Mouse (Mus musculus) forebrain, embryonic 10.5 days (tissue): ENCODE results near the gene Tnfrsf14. TPM values are rescaled to one million over a fixed set of nuclear protein-coding genes. Genes with fewer than 3 reads are reported as not detected.
A peak's percentile ranks its signal among the peaks of the same experiment; 100 is the strongest.

Experiments used
- DNase-seq: peaks from one replicate; pipeline ENCODE4 v3.0.0-alpha.2; 2017; ENCODE audit warnings: low spot score; ENCODE audit errors: extremely low spot score
- H3K27ac ChIP-seq: fragments of 300-500 bp; sonication (generic); 2 replicates; pipeline ENCODE4 v1.5.1; 2016; ENCODE audit warnings: mild to moderate bottlenecking
- H3K27me3 ChIP-seq: fragments of 300-500 bp; sonication (generic); 2 replicates; pipeline ENCODE4 v1.6.1; 2016; ENCODE audit warnings: mild to moderate bottlenecking; ENCODE audit not compliant: poor library complexity, severe bottlenecking
- H3K36me3 ChIP-seq: fragments of 300-500 bp; sonication (generic); replicated peaks from 2 replicates; pipeline ENCODE4 v1.6.1; 2016; ENCODE audit warnings: mild to moderate bottlenecking, moderate library complexity
- H3K4me1 ChIP-seq: fragments of 300-500 bp; sonication (generic); 2 replicates; pipeline ENCODE4 v1.6.1; 2016
- H3K4me3 ChIP-seq: fragments of 300-500 bp; sonication (generic); 2 replicates; pipeline ENCODE4 v1.5.1; 2016; ENCODE audit warnings: mild to moderate bottlenecking, moderate library complexity
- H3K9me3 ChIP-seq: fragments of 300-500 bp; sonication (generic); 2 replicates; pipeline ENCODE4 v1.6.1; 2016; ENCODE audit warnings: mild to moderate bottlenecking, moderate library complexity
- WGBS: fragments of 180-500 bp; shearing (Covaris S2); methylation state at CpG from one replicate; pipeline ENCODE4 v1.1.7; 2016; 5-methylcytosine and 5-hydroxymethylcytosine counted together
- polyA plus RNA-seq: library from polyadenylated mRNA; unstranded; fragments of >200 nt; fragmentation: Nextera tagmentation; extraction: Ambion mirVana; gene quantifications from 2 replicates; pipeline ENCODE4 v1.2.1, GENCODE M21; 2016

Gene Tnfrsf14
- polyA plus RNA-seq, 1 experiment from 2014 or later, result 0.93 TPM

DNA sequence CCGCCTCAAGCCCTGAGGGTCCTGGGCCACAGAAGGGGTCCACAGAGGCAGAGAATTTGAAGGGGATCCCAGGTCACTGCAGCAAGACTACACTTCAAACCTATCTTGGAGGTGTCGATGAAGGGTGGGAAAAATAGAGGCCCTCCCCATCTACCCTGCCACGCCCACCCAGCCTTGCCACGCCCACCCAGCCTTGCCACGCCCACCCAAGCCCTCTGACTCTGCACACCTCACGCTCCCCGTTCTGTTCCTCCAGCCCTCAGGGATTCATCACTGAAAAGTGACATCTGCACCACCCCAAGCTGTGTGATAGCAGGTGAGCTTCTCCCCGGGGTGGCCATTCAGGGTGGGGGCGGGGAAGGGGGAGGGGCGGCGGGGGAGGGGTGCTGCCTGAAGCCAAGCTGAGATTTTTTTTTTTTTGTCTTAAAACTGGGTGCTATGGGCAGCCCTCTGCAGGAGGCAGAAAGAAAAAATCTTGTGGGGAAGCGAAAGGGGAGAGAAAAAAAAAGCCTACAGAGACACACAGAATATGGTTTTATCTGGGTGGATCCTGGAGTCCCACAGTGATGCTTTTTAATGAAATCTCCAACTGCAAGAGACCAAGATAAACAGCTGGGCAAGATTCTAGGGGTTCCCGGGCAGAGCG lies 46.2 kb downstream of the Tnfrsf14 start:
- Histone ChIP-seq H3K4me3 (no peak overlapping the region), H3K27ac (no peak overlapping the region), H3K9me3 (no peaks in the 10 kb centered on the region), H3K36me3 (no peaks in the 10 kb centered on the region), H3K27me3 (no peaks in the 10 kb centered on the region), H3K4me1 (peaks cover 21% of the 10 kb centered on the region)
- 25% methylated on average over 14 of the region's 14 CpGs for WGBS
- DNase-seq, result no peak

DNA sequence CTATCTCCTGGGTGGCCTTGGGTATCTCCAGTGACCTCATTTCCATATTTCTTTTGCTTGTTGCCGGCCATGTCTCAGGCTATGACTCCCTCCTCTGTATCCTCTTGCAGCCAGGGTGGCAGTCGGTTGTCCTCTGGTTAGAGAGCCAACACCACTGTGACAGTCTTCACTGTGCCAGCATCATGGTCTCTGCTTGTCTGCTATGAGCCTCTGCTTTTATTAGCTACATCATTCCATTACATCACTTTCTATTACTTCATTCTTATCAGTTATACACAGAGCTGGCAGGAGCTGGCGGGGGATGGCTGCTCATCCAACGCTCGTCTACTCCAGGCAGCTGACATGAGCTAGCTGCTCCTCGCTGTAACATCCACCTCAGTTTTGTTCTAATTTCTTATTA lies 47.6 kb downstream of the Tnfrsf14 start:
- Histone ChIP-seq H3K4me3 (no peak overlapping the region), H3K27ac (no peak overlapping the region), H3K9me3 (no peaks in the 10 kb centered on the region), H3K36me3 (no peaks in the 10 kb centered on the region), H3K27me3 (no peaks in the 10 kb centered on the region), H3K4me1 (peaks cover 22% of the 10 kb centered on the region)
- 90% methylated on average over 6 of the region's 6 CpGs for WGBS
- DNase-seq, result no peak

DNA sequence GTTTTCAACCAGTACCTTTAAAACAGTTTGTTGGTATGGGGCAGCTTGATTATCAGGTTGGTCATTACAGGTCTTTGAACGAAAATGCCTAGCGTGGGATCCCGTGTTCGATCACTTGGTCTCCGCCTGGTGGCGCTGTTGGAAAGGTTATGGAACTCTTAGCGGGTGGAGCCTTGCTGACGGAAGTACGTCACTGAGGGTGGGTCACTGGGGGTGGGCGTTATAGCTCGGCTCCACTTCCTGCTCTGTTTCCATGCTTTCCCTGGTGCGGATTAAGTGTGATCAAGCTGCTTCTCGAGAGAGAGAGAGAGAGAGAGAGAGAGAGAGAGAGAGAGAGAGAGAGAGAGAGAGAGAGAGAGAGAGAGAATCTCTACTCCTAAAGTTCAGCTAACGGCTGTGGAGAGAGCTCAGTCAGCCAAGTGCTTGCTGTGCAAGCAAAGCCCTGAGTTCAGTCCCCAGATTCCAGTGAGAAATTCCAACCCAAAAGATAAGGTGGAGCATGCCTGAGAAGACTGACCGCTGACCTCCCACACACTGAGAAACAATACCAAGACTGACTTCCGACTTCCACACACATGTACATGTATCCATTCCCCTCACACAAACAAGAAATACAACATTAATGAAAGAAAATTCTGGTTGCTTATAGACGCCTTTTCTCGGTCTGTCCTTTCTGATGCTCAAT lies 50.4 kb downstream of the Tnfrsf14 start:
- Histone ChIP-seq H3K4me1 (peaks cover 22% of the 10 kb centered on the region), H3K36me3 (no peaks in the 10 kb centered on the region), H3K27me3 (peaks cover 6% of the 10 kb centered on the region), H3K27ac (peak overlapping the region; percentile 84), H3K4me3 (peak overlapping the region; percentile 51), H3K9me3 (no peaks in the 10 kb centered on the region)
- DNase-seq, result peak; percentile 97
- 12% methylated on average over 18 of the region's 18 CpGs for WGBS

DNA sequence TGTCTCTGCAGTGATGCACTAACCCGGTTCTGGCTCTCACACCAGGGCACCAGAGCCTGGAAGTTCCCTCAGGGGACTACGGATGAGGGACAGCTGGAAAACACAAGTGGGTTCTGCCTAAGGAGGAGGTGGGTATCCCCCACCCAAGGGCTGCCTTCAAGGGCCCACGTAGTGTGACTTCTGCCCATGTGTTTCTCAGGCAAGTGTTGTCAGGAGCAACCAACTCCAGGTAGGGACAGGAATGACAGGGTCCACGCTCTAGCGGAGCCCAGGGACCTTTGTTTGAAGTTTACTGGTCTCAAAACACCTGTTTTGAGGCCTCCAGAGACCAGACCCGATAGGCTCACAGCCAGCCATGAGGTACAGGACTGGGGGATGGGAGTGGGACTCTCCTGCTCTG lies 55.2 kb downstream of the Tnfrsf14 start:
- H3K4me1 ChIP-seq, result peaks cover 44% of the 10 kb centered on the region
- H3K9me3 ChIP-seq, result no peaks in the 10 kb centered on the region
- H3K4me3 ChIP-seq, result no peak overlapping the region
- DNase-seq, result no peak
- WGBS, result 79% methylated on average over 6 of the region's 6 CpGs
- peaks cover 52% of the 10 kb centered on the region for H3K27me3 ChIP-seq
- no peaks in the 10 kb centered on the region for H3K36me3 ChIP-seq
- H3K27ac ChIP-seq, result no peak overlapping the region

Other genes with a start within 250 kb of the Tnfrsf14 start
- gene Ttc34, start 91.1 kb downstream of the Tnfrsf14 start, polyA plus RNA-seq, result 0.58 and 0.61 TPM in 2 replicates
- 0.09 and 0.14 TPM in 2 replicates for gene Mmel1, start 59.0 kb downstream of the Tnfrsf14 start, polyA plus RNA-seq
- gene Fam213b, start 29.4 kb downstream of the Tnfrsf14 start, polyA plus RNA-seq, result 36.1 and 36.3 TPM in 2 replicates
- 272 and 295 TPM in 2 replicates for gene Hes5, start 32.4 kb upstream of the Tnfrsf14 start, polyA plus RNA-seq
- 46.8 and 51.8 TPM in 2 replicates for gene Pank4, start 35.6 kb upstream of the Tnfrsf14 start, polyA plus RNA-seq
- 0.43 and 0.64 TPM in 2 replicates for gene Plch2, start 128.2 kb upstream of the Tnfrsf14 start, polyA plus RNA-seq
- 22.2 TPM in 2 replicates for gene Pex10, start 138.5 kb upstream of the Tnfrsf14 start, polyA plus RNA-seq
- 133 and 137 TPM in 2 replicates for gene Rer1, start 157.8 kb upstream of the Tnfrsf14 start, polyA plus RNA-seq
- 4.5 and 6.8 TPM in 2 replicates for gene Morn1, start 158.0 kb upstream of the Tnfrsf14 start, polyA plus RNA-seq